Mouse (Mus musculus) neutrophil, adult 83 days (primary cell): ENCODE results near the gene Sav1. TPM values are rescaled to one million over a fixed set of nuclear protein-coding genes. Genes with fewer than 3 reads are reported as not detected.

ENCODE experiments used
- total RNA-seq, 2 experiments: library from RNA; stranded (reverse); gene quantifications; one replicate each; pipeline ENCODE4 v1.2.4; 2023

The Sav1 gene
- 10 to 100 TPM; 31.7 to 32.4 TPM for total RNA-seq

GRCm38 (mm10) chr12:69986786-69987497, at the start of gene Sav1:
Gene Sav1 (minus strand): TSS chr12:69987002.

Other genes with a start within 250 kb of the Sav1 start
- under 1 TPM; 0.20 to 0.93 TPM for gene Cdkl1, start 195.7 kb downstream of the Sav1 start, total RNA-seq
- gene Atl1, start 94.4 kb downstream of the Sav1 start, total RNA-seq: 1 to 10 TPM in 1 of 2 experiments, under 1 TPM in 1; 0.29 to 1.0 TPM
- gene Map4k5, start 93.8 kb downstream of the Sav1 start, total RNA-seq: 10 to 100 TPM; 11.7 to 13.5 TPM
- gene Nin, start 126.7 kb upstream of the Sav1 start, total RNA-seq: 100 to 1,000 TPM; 274 to 287 TPM
- not detected for gene Abhd12b, start 167.1 kb upstream of the Sav1 start, total RNA-seq
- gene Pygl, start 244.5 kb upstream of the Sav1 start, total RNA-seq: 100 to 1,000 TPM; 654 to 729 TPM